Mouse (Mus musculus) lung, adult 2 months (tissue): Measurements from ENCODE around the gene Tnfrsf13c.

ENCODE experiments used
- CTCF ChIP-seq: fragments of 200-500 bp; IDR thresholded peaks from 2 replicates; pipeline ENCODE4 v1.5.1; 2011; ENCODE audit warnings: mild to moderate bottlenecking, low read length, control low read depth; ENCODE audit not compliant: insufficient read depth
- POLR2A ChIP-seq: fragments of 200-500 bp; IDR thresholded peaks from 2 replicates; pipeline ENCODE4 v1.6.1; 2011; ENCODE audit warnings: low read depth, mild to moderate bottlenecking, control low read depth, low read length, borderline replicate concordance; ENCODE audit errors: extremely low read depth

- TF ChIP-seq CTCF (no peak), POLR2A (no peak)
Measured at GRCm38 (mm10) chr15:82175091-82175490, 49.1 kb downstream of the Tnfrsf13c start.
